Mouse (Mus musculus) myocyte (in vitro differentiated cells): ENCODE measurements around the gene Ctbp2.

ENCODE experiments used
- CEBPB ChIP-seq: IDR thresholded peaks from 2 replicates; pipeline ENCODE4 v1.6.1; 2011; ENCODE audit warnings: mild to moderate bottlenecking, moderate library complexity; ENCODE audit not compliant: poor library complexity, insufficient read depth, severe bottlenecking
- E2F4 ChIP-seq: IDR thresholded peaks from one replicate; pipeline ENCODE4 v1.6.1; 2011; ENCODE audit warnings: mild to moderate bottlenecking, control low read depth, moderate library complexity; ENCODE audit not compliant: insufficient read depth
- MAX ChIP-seq: IDR thresholded peaks from one replicate; pipeline ENCODE4 v1.6.1; 2011; ENCODE audit warnings: low read depth, mild to moderate bottlenecking, control low read depth
- MYOD1 ChIP-seq, 3 experiments: IDR thresholded peaks; one replicate each; pipeline ENCODE4 v1.6.1; 2011; ENCODE audit warnings: control low read depth in 2 of 3, low read depth in 2 of 3, mild to moderate bottlenecking in 2 of 3, moderate library complexity in 1 of 3; ENCODE audit not compliant: insufficient read length in 2 of 3, control insufficient read depth in 1 of 3
- MYOG ChIP-seq, 3 experiments: IDR thresholded peaks; one replicate each; pipeline ENCODE4 v1.6.1; 2011; ENCODE audit warnings: control low read depth in 2 of 3, low read depth in 2 of 3, mild to moderate bottlenecking in 2 of 3; ENCODE audit not compliant: insufficient read length in 2 of 3, control insufficient read depth in 1 of 3, insufficient read depth in 1 of 3
- POLR2A ChIP-seq: IDR thresholded peaks from one replicate; pipeline ENCODE4 v1.6.1; 2011; ENCODE audit warnings: low read depth, mild to moderate bottlenecking, control low read depth, moderate library complexity; ENCODE audit not compliant: insufficient read length
- POLR2AphosphoS2 ChIP-seq: IDR thresholded peaks from one replicate; pipeline ENCODE4 v1.6.1; 2011; ENCODE audit warnings: low read depth, control low read depth; ENCODE audit not compliant: insufficient read length
- REST ChIP-seq: IDR thresholded peaks from one replicate; pipeline ENCODE4 v1.6.1; 2011; ENCODE audit warnings: mild to moderate bottlenecking, control low read depth, moderate library complexity; ENCODE audit not compliant: insufficient read depth, insufficient read length
- USF1 ChIP-seq: IDR thresholded peaks from one replicate; pipeline ENCODE4 v1.6.1; 2011; ENCODE audit warnings: low read depth, mild to moderate bottlenecking, control low read depth, moderate library complexity

DNA sequence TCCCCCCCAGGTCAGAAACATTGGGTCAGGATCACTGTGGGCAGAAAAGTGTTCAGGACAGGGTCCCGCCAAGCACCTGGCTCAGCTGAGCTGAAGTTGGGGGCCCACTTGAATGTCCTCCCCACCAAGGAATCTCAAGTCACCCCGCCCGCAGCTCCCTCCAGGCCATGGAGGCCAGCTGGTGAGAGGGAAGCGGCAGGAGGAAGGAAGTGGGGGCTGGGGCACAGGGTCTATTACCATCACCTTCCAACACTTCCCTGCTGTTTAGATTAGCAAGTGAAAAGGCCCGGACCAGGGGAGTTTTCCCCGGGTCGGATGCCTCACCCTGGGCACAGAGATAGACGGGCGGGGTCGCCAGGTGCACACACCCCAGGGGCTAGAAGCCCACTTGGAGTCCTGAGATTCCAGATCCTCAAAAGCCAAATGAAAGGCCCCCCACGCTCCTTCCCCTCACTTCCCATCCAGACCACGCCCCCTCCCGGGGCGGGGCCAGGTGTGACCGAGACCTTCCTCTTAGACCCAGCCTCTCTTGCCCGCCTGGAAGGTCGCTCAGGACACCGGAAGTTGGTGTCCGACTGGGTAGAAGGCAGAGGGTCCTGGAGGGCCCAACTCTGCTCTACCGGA is 9.2 kb downstream of the Ctbp2 start:
- TF ChIP-seq MYOD1 (IDR thresholded peaks at IDR 0.05; ENCODE audit: control insufficient read depth in 1 of 3, insufficient read length in 2 of 3, low read depth in 2 of 3) (no peak), E2F4 (no peak), POLR2A (no peak), POLR2AphosphoS2 (no peak), USF1 (no peak), REST (no peak), CEBPB (no peak), MAX (no peak), MYOG (IDR thresholded peaks at IDR 0.05; ENCODE audit: control insufficient read depth in 1 of 3, insufficient read depth in 1 of 3, insufficient read length in 2 of 3, low read depth in 2 of 3) (peak in 1 of 3 experiments; percentile 20)
